Mouse (Mus musculus) embryonic facial prominence, embryonic 11.5 days (tissue): ENCODE results near the gene Leng8. TPM values are rescaled to one million over a fixed set of nuclear protein-coding genes. Genes with fewer than 3 reads are reported as not detected.
A peak's percentile ranks its signal among the peaks of the same experiment; 100 is the strongest.

Experiments
- ATAC-seq: fragments of 200-750 bp; cut with Nextera tagmentation; replicated peaks from 2 replicates; pipeline ENCODE4 v1.8.0; 2017; ENCODE audit warnings: low read depth; ENCODE audit not compliant: insufficient number of reproducible peaks, low FRiP score, low TSS enrichment
- DNase-seq: peaks from one replicate; pipeline ENCODE4 v3.0.0-alpha.2; 2015; ENCODE audit warnings: low spot score
- H3K27ac ChIP-seq: fragments of 300-500 bp; sonication (generic); replicated peaks from 2 replicates; pipeline ENCODE4 v1.5.1; 2014; ENCODE audit warnings: mild to moderate bottlenecking, low read depth, low read length, control low read depth
- H3K27me3 ChIP-seq: fragments of 300-500 bp; sonication (generic); 2 replicates; pipeline ENCODE4 v1.6.1; 2014; ENCODE audit warnings: mild to moderate bottlenecking, low read length, moderate library complexity, mixed read lengths; ENCODE audit not compliant: control insufficient read depth, insufficient read depth
- H3K36me3 ChIP-seq: fragments of 300-500 bp; sonication (generic); replicated peaks from 2 replicates; pipeline ENCODE4 v1.6.1; 2014; ENCODE audit warnings: low read depth, mild to moderate bottlenecking, low read length, moderate library complexity, mixed read lengths; ENCODE audit not compliant: control insufficient read depth, insufficient read depth
- H3K4me1 ChIP-seq: fragments of 300-500 bp; sonication (generic); 2 replicates; pipeline ENCODE4 v1.6.1; 2014; ENCODE audit warnings: low read length, mixed read lengths; ENCODE audit not compliant: control insufficient read depth, insufficient read depth
- H3K4me2 ChIP-seq: fragments of 300-500 bp; sonication (generic); 2 replicates; pipeline ENCODE4 v1.6.1; 2014; ENCODE audit warnings: low read depth, mild to moderate bottlenecking, control low read depth, low read length, moderate library complexity
- H3K4me3 ChIP-seq: fragments of 300-500 bp; sonication (generic); 2 replicates; pipeline ENCODE4 v1.5.1; 2014; ENCODE audit warnings: low read depth, low read length, control low read depth
- H3K9ac ChIP-seq: fragments of 300-500 bp; sonication (generic); replicated peaks from 2 replicates; pipeline ENCODE4 v1.6.1; 2014; ENCODE audit warnings: mild to moderate bottlenecking, control low read depth, low read length
- H3K9me3 ChIP-seq: fragments of 300-500 bp; sonication (generic); replicated peaks from 2 replicates; pipeline ENCODE4 v1.6.1; 2016; ENCODE audit warnings: mild to moderate bottlenecking, low read length, inconsistent platforms, mixed read lengths; ENCODE audit not compliant: control insufficient read depth
- WGBS: fragments of 180-500 bp; shearing (Covaris S2); extraction: QIAGEN DNeasy Blood & Tissue Kit; methylation state at CpG from one replicate; pipeline ENCODE4 v1.1.7; 2014; 5-methylcytosine and 5-hydroxymethylcytosine counted together
- polyA plus RNA-seq: library from polyadenylated mRNA; unstranded; fragments of >200 nt; fragmentation: Nextera tagmentation; extraction: Ambion mirVana; gene quantifications from 2 replicates; pipeline ENCODE4 v1.2.1, GENCODE M21; 2014

Leng8 gene
- polyA plus RNA-seq, 1 experiment from 2014 or later, result 31.4 TPM

GRCm38 (mm10) chr7:4123732-4124131 is 13.1 kb upstream of the Leng8 start:
- 0 out of 2 replicates have a peak, but pooled peaks cover 4% of the 10 kb centered on the region for H3K4me1 ChIP-seq
- H3K36me3 ChIP-seq, result no peaks in the 10 kb centered on the region
- H3K9ac ChIP-seq, result no peak overlapping the region
- DNase-seq (peak; percentile 9), ATAC-seq (peak; percentile 73)
- 0 out of 2 replicates have a peak overlapping the region, but pooled peaks have one; percentile 1 for H3K27ac ChIP-seq
- WGBS, result 29% methylated on average over 1 of the region's 1 CpGs
- H3K27me3 ChIP-seq, result peaks cover 5% of the 10 kb centered on the region
- H3K4me2 ChIP-seq, result no peak overlapping the region
- H3K4me3 ChIP-seq, result no peak overlapping the region
- no peaks in the 10 kb centered on the region for H3K9me3 ChIP-seq

DNA sequence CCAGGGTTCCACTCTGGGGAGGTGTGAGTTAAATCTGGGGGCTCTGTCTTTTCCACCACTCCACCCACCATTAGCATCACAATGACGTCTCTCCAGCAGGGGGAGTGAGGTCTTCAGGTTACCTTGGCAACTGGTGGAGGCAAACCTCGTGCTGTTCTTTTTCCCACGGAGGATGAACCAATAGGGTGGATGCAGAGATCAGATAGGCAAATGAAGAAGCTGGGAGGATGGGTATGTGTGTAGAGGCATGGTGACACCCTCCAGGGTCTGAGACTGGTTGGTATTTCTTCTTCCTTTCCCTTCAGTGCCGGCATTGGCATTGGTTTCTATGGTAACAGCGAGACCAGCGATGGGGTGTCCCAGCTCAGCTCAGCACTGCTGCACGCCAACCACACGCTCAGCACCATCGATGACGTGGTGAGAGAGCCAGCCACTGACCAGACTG is 12.5 kb upstream of the Leng8 start:
- Histone ChIP-seq H3K4me3 (no peak overlapping the region), H3K36me3 (no peaks in the 10 kb centered on the region), H3K9ac (no peak overlapping the region), H3K9me3 (no peaks in the 10 kb centered on the region), H3K4me2 (peak overlapping the region; percentile 21), H3K27me3 (peaks cover 3% of the 10 kb centered on the region), H3K27ac (no peak overlapping the region), H3K4me1 (0 out of 2 replicates have a peak, but pooled peaks cover 4% of the 10 kb centered on the region)
- peak; percentile 79 for ATAC-seq
- WGBS, result 2% methylated on average over 10 of the region's 10 CpGs
- peak; percentile 76 for DNase-seq

- H3K36me3 ChIP-seq, result no peaks in the 10 kb centered on the region
- ATAC-seq (no peak), DNase-seq (no peak)
- 11% methylated on average over 5 of the region's 5 CpGs for WGBS
- H3K27me3 ChIP-seq, result no peaks in the 10 kb centered on the region; the same call in 1 of the 2 replicates
- H3K4me3 ChIP-seq, result no peak overlapping the region
- H3K4me2 ChIP-seq, result peak overlapping the region; percentile 21
- no peak overlapping the region for H3K27ac ChIP-seq
- H3K9me3 ChIP-seq, result no peaks in the 10 kb centered on the region
- H3K9ac ChIP-seq, result peak overlapping the region; percentile 6; the same call in 1 of the 2 replicates
- H3K4me1 ChIP-seq, result 0 out of 2 replicates have a peak, but pooled peaks cover 4% of the 10 kb centered on the region
Measured at GRCm38 (mm10) chr7:4124856-4125255, 12.0 kb upstream of the Leng8 start.

GRCm38 (mm10) chr7:4125306-4125705 is 11.5 kb upstream of the Leng8 start:
- Histone ChIP-seq H3K27me3 (no peaks in the 10 kb centered on the region; the same call in 1 of the 2 replicates), H3K4me2 (no peak overlapping the region), H3K9ac (no peak overlapping the region), H3K36me3 (no peaks in the 10 kb centered on the region), H3K4me1 (0 out of 2 replicates have a peak, but pooled peaks cover 4% of the 10 kb centered on the region), H3K4me3 (no peak overlapping the region), H3K27ac (no peak overlapping the region), H3K9me3 (no peaks in the 10 kb centered on the region)
- DNase-seq, result no peak
- WGBS, result 18% methylated on average over 9 of the region's 9 CpGs
- ATAC-seq, result no peak

GRCm38 (mm10) chr7:4126992-4127785 is 9.7 kb upstream of the Leng8 start:
- 87% methylated on average over 11 of the region's 11 CpGs for WGBS
- no peaks in the 10 kb centered on the region for H3K27me3 ChIP-seq
- H3K9ac ChIP-seq, result no peak overlapping the region
- H3K4me3 ChIP-seq, result no peak overlapping the region
- H3K9me3 ChIP-seq, result no peaks in the 10 kb centered on the region
- no peak for ATAC-seq
- 0 out of 2 replicates have a peak, but pooled peaks cover 4% of the 10 kb centered on the region for H3K4me1 ChIP-seq
- no peak overlapping the region for H3K27ac ChIP-seq
- DNase-seq, result no peak
- H3K4me2 ChIP-seq, result no peak overlapping the region
- no peaks in the 10 kb centered on the region for H3K36me3 ChIP-seq

DNA sequence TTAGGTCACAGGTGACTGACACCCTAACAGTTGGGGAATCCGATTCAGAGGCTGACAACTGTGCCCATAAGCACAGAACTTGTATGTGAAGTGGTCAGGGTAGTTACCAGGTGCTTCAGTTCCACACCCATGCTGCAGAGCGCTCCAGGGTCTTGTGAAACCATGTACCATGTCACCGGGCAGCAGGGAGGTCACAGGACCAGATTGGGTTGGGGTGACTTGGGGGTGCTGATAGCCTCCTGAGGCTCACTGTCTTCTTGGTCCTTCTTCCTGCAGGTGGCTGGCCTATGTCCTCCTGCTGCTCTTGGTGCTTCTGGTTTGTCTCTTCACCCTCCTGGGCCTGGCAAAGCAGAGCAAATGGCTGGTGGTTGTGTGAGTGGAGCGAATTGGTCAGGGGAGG is 8.9 kb upstream of the Leng8 start:
- 86% methylated on average over 4 of the region's 4 CpGs for WGBS
- Histone ChIP-seq H3K4me1 (0 out of 2 replicates have a peak, but pooled peaks cover 4% of the 10 kb centered on the region), H3K36me3 (no peaks in the 10 kb centered on the region)

DNA sequence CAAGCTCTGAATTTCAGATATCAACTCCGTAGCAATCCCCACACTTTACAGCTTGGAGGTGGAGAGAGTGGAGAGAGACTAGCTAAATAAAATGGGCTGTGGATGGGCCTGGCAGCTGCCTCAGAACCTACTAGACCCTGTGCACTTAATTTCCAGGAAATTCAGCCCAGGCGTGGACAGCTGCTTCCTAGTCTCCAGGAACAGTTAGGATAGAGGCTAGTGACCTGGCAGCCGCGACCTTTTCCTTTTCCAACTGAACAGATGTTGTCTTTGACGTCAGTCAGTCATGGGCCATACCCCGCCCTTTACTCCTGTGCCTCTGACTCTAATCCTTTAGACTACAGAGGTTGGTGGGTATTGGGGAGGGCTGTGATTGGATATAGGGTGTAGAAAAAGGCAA is 8.0 kb upstream of the Leng8 start:
- DNase-seq (no peak), ATAC-seq (no peak)
- H3K36me3 ChIP-seq, result no peaks in the 10 kb centered on the region
- no peak overlapping the region for H3K4me3 ChIP-seq
- H3K9ac ChIP-seq, result no peak overlapping the region
- no peak overlapping the region for H3K27ac ChIP-seq
- no peak overlapping the region for H3K4me2 ChIP-seq
- no peaks in the 10 kb centered on the region for H3K9me3 ChIP-seq
- WGBS, result 59% methylated on average over 6 of the region's 6 CpGs
- H3K4me1 ChIP-seq, result 0 out of 2 replicates have a peak, but pooled peaks cover 4% of the 10 kb centered on the region
- H3K27me3 ChIP-seq, result no peaks in the 10 kb centered on the region

More for the DNA sequence above, 8.9 kb upstream of the Leng8 start:
- H3K4me3 ChIP-seq, result no peak overlapping the region
- no peak overlapping the region for H3K27ac ChIP-seq
- H3K27me3 ChIP-seq, result no peaks in the 10 kb centered on the region
- no peak for ATAC-seq
- no peak overlapping the region for H3K4me2 ChIP-seq
- H3K9me3 ChIP-seq, result no peaks in the 10 kb centered on the region
- 0 out of 2 replicates have a peak overlapping the region, but pooled peaks have one; percentile 13 for H3K9ac ChIP-seq
- DNase-seq, result no peak
